Mouse (Mus musculus) limb, embryonic 11.5 days (tissue): ENCODE data around the gene Ms4a1. TPM values are rescaled to one million over a fixed set of nuclear protein-coding genes. Genes with fewer than 3 reads are reported as not detected.
"Not testable (repeated sequence)": the region's sequence is repeated elsewhere in the genome, so short reads cannot be mapped to it uniquely, and the experiment has no call there.

Source experiments
- ATAC-seq: fragments of 200-750 bp; cut with Nextera tagmentation; 2 replicates; pipeline ENCODE4 v1.8.0; 2017; ENCODE audit warnings: low read depth; ENCODE audit not compliant: insufficient number of reproducible peaks, low FRiP score, low TSS enrichment
- DNase-seq: peaks from one replicate; pipeline ENCODE4 v3.0.0-alpha.2; 2015; ENCODE audit warnings: low spot score
- H3K27ac ChIP-seq: fragments of 300-500 bp; sonication (generic); replicated peaks from 2 replicates; pipeline ENCODE4 v1.5.1; 2014; ENCODE audit warnings: low read depth, mild to moderate bottlenecking, low read length
- H3K27me3 ChIP-seq: fragments of 300-500 bp; sonication (generic); 2 replicates; pipeline ENCODE4 v1.6.1; 2014; ENCODE audit warnings: mild to moderate bottlenecking, low read length, mixed read lengths; ENCODE audit not compliant: control insufficient read depth, insufficient read depth
- H3K36me3 ChIP-seq: fragments of 300-500 bp; sonication (generic); 2 replicates; pipeline ENCODE4 v1.6.1; 2014; ENCODE audit warnings: mild to moderate bottlenecking, low read length, moderate library complexity, mixed read lengths; ENCODE audit not compliant: control insufficient read depth, insufficient read depth
- H3K4me1 ChIP-seq: fragments of 300-500 bp; sonication (generic); 2 replicates; pipeline ENCODE4 v1.6.1; 2014; ENCODE audit warnings: low read length, mixed read lengths; ENCODE audit not compliant: control insufficient read depth, insufficient read depth
- H3K4me2 ChIP-seq: fragments of 300-500 bp; sonication (generic); 2 replicates; pipeline ENCODE4 v1.6.1; 2014; ENCODE audit warnings: low read depth, mild to moderate bottlenecking, moderate library complexity; ENCODE audit not compliant: severe bottlenecking
- H3K4me3 ChIP-seq: fragments of 300-500 bp; sonication (generic); 2 replicates; pipeline ENCODE4 v1.5.1; 2014; ENCODE audit warnings: low read depth, low read length
- H3K9ac ChIP-seq: fragments of 300-500 bp; sonication (generic); 2 replicates; pipeline ENCODE4 v1.6.1; 2014; ENCODE audit warnings: mild to moderate bottlenecking, low read length
- H3K9me3 ChIP-seq: fragments of 300-500 bp; sonication (generic); 2 replicates; pipeline ENCODE4 v1.6.1; 2016; ENCODE audit warnings: low read length; ENCODE audit not compliant: control insufficient read depth
- WGBS: fragments of 180-500 bp; shearing (Covaris S2); extraction: QIAGEN DNeasy Blood & Tissue Kit; methylation state at CpG from one replicate; pipeline ENCODE4 v1.1.7; 2014; 5-methylcytosine and 5-hydroxymethylcytosine counted together
- polyA plus RNA-seq: library from polyadenylated mRNA; unstranded; fragments of >200 nt; fragmentation: Nextera tagmentation; extraction: Ambion mirVana; gene quantifications from 2 replicates; pipeline ENCODE4 v1.2.1, GENCODE M21; 2014

Gene Ms4a1
- polyA plus RNA-seq: 0.05 TPM in 1 of 2 replicates, not detected in the other

DNA sequence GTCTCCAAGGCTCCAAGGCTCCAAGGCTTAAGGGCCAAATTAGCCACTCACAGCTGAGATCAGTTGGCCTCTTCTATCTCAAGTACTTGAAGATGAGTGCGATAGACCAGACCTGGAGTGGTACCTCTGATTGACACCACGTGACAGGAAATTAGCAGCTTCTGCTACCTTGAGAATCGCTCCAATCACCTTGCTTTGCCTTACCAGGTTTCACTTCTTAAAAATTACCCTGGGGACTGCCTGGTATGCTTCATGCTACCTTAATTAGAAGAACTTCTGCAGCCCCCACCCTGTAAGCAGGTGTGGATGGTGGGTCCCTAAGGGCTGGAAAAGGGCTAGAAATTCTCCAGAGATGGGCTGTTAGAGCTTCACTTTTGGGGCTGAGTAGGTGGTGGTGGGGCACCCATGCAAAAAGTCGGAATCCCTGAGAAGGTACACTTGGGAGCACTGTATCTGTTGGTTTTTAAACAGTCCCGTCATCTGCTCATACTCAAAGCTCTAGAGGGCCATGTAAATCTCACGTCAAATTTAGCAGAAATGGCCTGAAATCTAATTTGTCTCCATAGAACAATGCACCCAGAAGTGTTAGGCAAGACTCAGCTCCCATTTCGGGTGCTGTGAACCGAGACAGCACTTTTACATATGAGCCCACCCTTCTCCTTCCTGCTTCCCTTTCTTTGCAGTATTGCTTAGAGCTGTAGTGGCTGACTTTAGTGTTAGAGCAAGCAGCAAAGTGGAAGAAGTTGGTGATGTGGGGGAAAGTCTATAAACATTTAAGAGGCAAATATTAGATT is at the start of gene Ms4a1:
Ms4a1 (minus strand) TSS at position 190 of the 794 bp plus-strand sequence.
- H3K27me3 ChIP-seq: no peaks in the 10 kb centered on the region
- H3K4me2 ChIP-seq: no peak within 1 kb of the TSS
- WGBS: 87% methylated on average over 8 of the region's 8 CpGs
- no peaks in the 10 kb centered on the region for H3K4me1 ChIP-seq
- no peak within 1 kb of the TSS for H3K27ac ChIP-seq
- no peaks in the 10 kb centered on the region for H3K9me3 ChIP-seq
- no peak for ATAC-seq
- no peak within 1 kb of the TSS for H3K9ac ChIP-seq
- DNase-seq: no peak
- no peak within 1 kb of the TSS for H3K4me3 ChIP-seq
- H3K36me3 ChIP-seq: no peaks in the 10 kb centered on the region

DNA sequence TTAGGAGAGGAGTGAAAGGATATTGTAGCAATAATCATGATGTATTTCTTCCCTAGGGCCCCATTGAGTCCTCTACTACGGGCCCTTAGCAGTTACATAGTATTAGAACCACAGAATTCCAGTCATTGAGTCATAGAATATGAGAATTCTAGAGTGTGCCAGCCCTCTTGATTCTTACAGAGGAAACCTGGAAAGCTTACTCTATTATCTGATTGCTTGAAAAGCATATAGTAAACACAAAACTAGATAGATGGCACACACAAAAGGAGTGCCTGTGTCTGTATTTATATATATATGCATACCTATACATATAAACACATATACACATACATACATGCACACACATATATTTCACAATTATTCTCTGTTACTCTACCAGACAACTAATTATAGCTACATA is 48.3 kb upstream of the Ms4a1 start, which contains the start of gene Ms4a14:
Ms4a14 (minus strand) TSS at position 101 of the 400 bp plus-strand sequence.
- Histone ChIP-seq H3K27ac (no peak within 1 kb of the TSS), H3K4me1 (no peaks in the 10 kb centered on the region), H3K4me3 (no peak within 1 kb of the TSS), H3K9me3 (no peaks in the 10 kb centered on the region), H3K27me3 (no peaks in the 10 kb centered on the region), H3K4me2 (no peak within 1 kb of the TSS), H3K9ac (no peak within 1 kb of the TSS), H3K36me3 (no peaks in the 10 kb centered on the region)
- ATAC-seq (no peak), DNase-seq (no peak)
- 75% methylated on average over 1 of the region's 1 CpGs for WGBS

DNA sequence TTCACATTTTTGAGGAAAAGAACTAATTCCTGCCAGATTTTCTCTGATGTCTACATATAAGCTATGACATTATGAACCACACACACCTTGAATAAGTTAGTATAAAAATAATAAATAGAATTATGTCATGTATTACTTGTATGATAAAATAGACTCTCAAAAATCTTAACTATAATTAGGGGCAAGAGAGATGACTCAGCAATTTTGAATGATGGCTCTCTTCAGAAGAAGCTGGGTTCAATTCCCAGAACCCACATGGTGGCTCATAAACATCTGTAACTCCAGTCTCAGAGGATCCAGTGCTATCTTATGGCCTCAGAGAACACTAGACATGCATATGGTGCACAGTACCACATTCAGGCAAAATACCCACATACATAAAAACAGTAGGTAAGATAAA is 42.8 kb upstream of the Ms4a1 start:
- Histone ChIP-seq H3K9me3 (no peaks in the 10 kb centered on the region), H3K9ac (no peak overlapping the region), H3K27me3 (no peaks in the 10 kb centered on the region), H3K4me3 (no peak overlapping the region), H3K36me3 (no peaks in the 10 kb centered on the region), H3K4me2 (no peak overlapping the region), H3K4me1 (no peaks in the 10 kb centered on the region), H3K27ac (no peak overlapping the region)
- ATAC-seq: no peak
- no peak for DNase-seq

DNA sequence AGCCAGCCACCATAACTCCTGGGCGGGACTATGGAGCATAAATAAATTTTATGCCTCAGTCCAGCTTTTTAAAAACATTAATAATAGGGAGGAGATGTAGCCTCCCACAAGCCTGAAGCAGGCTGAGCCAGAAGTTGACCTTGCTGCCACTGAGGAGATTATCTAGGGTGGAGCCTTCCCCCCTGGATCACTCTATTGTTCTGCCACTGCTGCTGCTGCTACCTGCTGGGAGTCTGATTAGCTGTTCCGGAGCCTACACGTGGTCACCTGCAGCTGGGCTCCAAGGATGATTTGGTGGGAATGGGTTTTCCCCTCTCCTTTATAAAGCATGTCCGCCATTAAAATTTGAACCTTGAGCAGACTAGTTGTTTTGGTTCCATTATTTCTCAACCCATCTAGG is 33.5 kb upstream of the Ms4a1 start:
- not testable (repeated sequence) for H3K9me3 ChIP-seq, H3K4me2 ChIP-seq, H3K36me3 ChIP-seq, DNase-seq, ATAC-seq, H3K9ac ChIP-seq, H3K27ac ChIP-seq, H3K27me3 ChIP-seq, H3K4me1 ChIP-seq, H3K4me3 ChIP-seq
- WGBS: 65% methylated on average over 4 of the region's 4 CpGs

DNA sequence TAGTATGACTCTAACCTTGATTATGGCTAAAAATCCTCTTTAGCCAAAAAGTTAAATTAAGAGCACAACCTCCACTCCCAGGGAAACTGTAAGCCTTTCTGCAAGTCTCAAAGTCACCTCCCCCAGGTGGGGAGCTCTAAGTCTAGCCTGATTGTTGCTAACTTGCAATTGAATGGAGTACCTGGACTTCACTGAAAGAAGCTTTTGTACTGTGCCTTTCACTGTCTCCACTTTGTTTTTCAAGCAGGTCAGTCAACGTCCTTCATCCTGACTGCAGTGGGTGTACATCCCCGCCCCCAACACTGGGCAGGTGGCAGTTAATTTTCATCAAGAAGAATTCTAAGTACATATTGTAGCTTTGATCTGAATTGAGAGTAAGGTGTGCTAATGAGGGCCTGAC is 32.9 kb upstream of the Ms4a1 start:
- H3K27ac ChIP-seq: no peak overlapping the region
- H3K9me3 ChIP-seq: no peaks in the 10 kb centered on the region
- WGBS: 70% methylated on average over 2 of the region's 2 CpGs
- H3K27me3 ChIP-seq: no peaks in the 10 kb centered on the region
- H3K4me2 ChIP-seq: no peak overlapping the region
- no peak overlapping the region for H3K4me3 ChIP-seq
- DNase-seq (no peak), ATAC-seq (no peak)
- no peaks in the 10 kb centered on the region for H3K36me3 ChIP-seq
- H3K4me1 ChIP-seq: no peaks in the 10 kb centered on the region
- no peak overlapping the region for H3K9ac ChIP-seq

DNA sequence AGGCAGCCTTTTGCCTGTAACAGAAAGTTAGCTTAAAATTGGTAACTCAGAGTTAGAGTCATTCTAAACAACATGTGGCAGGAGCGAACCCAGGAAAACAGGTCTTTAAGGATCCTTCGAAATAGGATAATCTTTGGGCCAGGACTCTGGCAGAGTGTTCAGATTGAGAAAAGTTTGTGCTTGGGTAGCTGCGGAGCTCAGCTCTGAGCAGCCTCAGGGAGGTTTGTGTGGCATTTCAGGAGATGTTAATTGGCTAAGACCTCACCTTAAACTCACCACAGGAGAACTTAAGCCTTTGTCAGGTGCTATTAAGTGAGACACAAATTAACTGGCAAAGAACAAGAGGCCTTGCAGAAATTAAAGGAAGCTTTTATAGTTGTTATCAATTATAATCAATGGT is 27.6 kb upstream of the Ms4a1 start:
- H3K4me1 ChIP-seq, H3K9me3 ChIP-seq, H3K4me2 ChIP-seq, H3K27me3 ChIP-seq, DNase-seq, ATAC-seq, H3K9ac ChIP-seq, H3K36me3 ChIP-seq, H3K4me3 ChIP-seq, H3K27ac ChIP-seq: not testable (repeated sequence)
- WGBS: 8% methylated on average over 3 of the region's 3 CpGs

DNA sequence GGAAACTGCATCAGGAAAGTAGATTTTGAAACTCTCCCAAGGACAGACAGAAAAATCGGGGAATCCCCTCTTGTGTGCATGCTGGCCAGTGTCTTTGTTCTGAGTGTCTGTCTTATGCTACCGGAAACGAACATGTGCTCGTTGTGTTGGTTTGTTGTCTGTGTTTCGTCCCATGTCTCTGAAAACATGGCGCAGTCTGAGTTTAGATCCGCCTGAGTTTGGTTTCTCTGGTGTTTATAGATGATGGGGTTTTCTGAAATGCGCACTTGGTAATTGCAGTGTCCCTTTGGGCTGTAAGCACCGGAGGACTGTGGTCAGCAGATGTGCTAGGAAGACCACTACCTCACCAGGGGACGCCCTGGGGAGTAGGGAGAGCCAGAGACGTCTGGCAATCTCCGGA is 26.9 kb upstream of the Ms4a1 start:
- DNase-seq (peak; percentile 43), ATAC-seq (no peak)
- Histone ChIP-seq H3K27me3 (no peaks in the 10 kb centered on the region), H3K4me1 (no peaks in the 10 kb centered on the region), H3K27ac (no peak overlapping the region), H3K9me3 (no peaks in the 10 kb centered on the region), H3K4me3 (peak overlapping the region; percentile 21), H3K4me2 (peak overlapping the region; percentile 43), H3K36me3 (no peaks in the 10 kb centered on the region), H3K9ac (0 out of 2 replicates have a peak overlapping the region, but pooled peaks have one; percentile 23)
- WGBS: 14% methylated on average over 12 of the region's 12 CpGs

DNA sequence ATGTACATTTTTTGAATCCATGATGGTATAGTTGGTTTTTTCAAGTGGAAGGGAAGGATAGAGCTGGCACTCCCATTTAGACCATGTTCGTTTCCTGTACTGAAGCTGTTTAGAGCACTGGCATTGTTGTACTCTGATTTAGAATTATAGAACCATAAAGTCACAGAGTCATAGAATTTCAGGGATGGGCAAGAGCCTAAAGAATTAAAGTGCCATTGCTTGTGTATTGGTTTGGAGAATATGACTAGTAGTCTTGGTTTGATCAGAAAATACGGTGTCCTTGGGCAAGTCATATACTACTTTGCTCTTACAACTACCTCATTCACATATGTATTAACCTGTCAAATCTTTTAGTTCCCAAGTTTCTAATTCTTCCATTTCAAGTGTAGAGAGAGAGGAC is 17.7 kb upstream of the Ms4a1 start, which contains the start of gene Ms4a5:
Ms4a5 (minus strand) TSS at position 101 of the 400 bp plus-strand sequence.
- no peaks in the 10 kb centered on the region for H3K27me3 ChIP-seq
- 88% methylated on average over 2 of the region's 2 CpGs for WGBS
- DNase-seq (no peak), ATAC-seq (no peak)
- no peak within 1 kb of the TSS for H3K4me3 ChIP-seq
- no peaks in the 10 kb centered on the region for H3K4me1 ChIP-seq
- no peak within 1 kb of the TSS for H3K9ac ChIP-seq
- no peak within 1 kb of the TSS for H3K27ac ChIP-seq
- no peak within 1 kb of the TSS for H3K4me2 ChIP-seq
- H3K36me3 ChIP-seq: no peaks in the 10 kb centered on the region
- no peaks in the 10 kb centered on the region for H3K9me3 ChIP-seq
